Mouse (Mus musculus) heart, embryonic 15.5 days (tissue): Measurements from ENCODE around the gene Dgkq. TPM values are rescaled to one million over a fixed set of nuclear protein-coding genes. Genes with fewer than 3 reads are reported as not detected.
A peak's percentile ranks its signal among the peaks of the same experiment; 100 is the strongest.
"Not testable (repeated sequence)": the region's sequence is repeated elsewhere in the genome, so short reads cannot be mapped to it uniquely, and the experiment has no call there.

ENCODE experiments used
- ATAC-seq: fragments of 200-750 bp; cut with Nextera tagmentation; replicated peaks from 2 replicates; pipeline ENCODE4 v1.8.0; 2017; ENCODE audit warnings: low read depth, moderate TSS enrichment; ENCODE audit not compliant: insufficient number of reproducible peaks, insufficient read depth, low FRiP score
- H3K27ac ChIP-seq: fragments of 300-500 bp; sonication (generic); 2 replicates; pipeline ENCODE4 v1.5.1; 2015; ENCODE audit warnings: mild to moderate bottlenecking, inconsistent platforms
- H3K27me3 ChIP-seq: fragments of 300-500 bp; sonication (generic); 2 replicates; pipeline ENCODE4 v1.6.1; 2015; ENCODE audit warnings: inconsistent platforms
- H3K36me3 ChIP-seq: fragments of 300-500 bp; sonication (generic); 2 replicates; pipeline ENCODE4 v1.6.1; 2015; ENCODE audit warnings: mild to moderate bottlenecking, inconsistent platforms
- H3K4me1 ChIP-seq: fragments of 300-500 bp; sonication (generic); replicated peaks from 2 replicates; pipeline ENCODE4 v1.6.1; 2015; ENCODE audit warnings: inconsistent platforms
- H3K4me2 ChIP-seq: fragments of 300-500 bp; sonication (generic); 2 replicates; pipeline ENCODE4 v1.6.1; 2015; ENCODE audit warnings: inconsistent platforms, mild to moderate bottlenecking, moderate library complexity
- H3K4me3 ChIP-seq: fragments of 300-500 bp; sonication (generic); 2 replicates; pipeline ENCODE4 v1.5.1; 2015; ENCODE audit warnings: mild to moderate bottlenecking, inconsistent platforms
- H3K9ac ChIP-seq: fragments of 300-500 bp; sonication (generic); 2 replicates; pipeline ENCODE4 v1.6.1; 2015; ENCODE audit warnings: mild to moderate bottlenecking, inconsistent platforms
- H3K9me3 ChIP-seq: fragments of 300-500 bp; sonication (generic); replicated peaks from 2 replicates; pipeline ENCODE4 v1.6.1; 2016; ENCODE audit warnings: inconsistent platforms
- WGBS: fragments of 180-500 bp; shearing (Covaris S2); methylation state at CpG from one replicate; pipeline ENCODE4 v1.1.7; 2015; ENCODE audit warnings: mixed read lengths; 5-methylcytosine and 5-hydroxymethylcytosine counted together
- polyA plus RNA-seq: library from polyadenylated mRNA; unstranded; fragments of >200 nt; fragmentation: Nextera tagmentation; extraction: Ambion mirVana; gene quantifications from 2 replicates; pipeline ENCODE4 v1.2.1, GENCODE M21; 2015

Dgkq gene
- polyA plus RNA-seq, 1 experiment from 2014 or later, result 6.7 TPM

- Histone ChIP-seq H3K27me3 (no peaks in the 10 kb centered on the region), H3K4me2 (no peak overlapping the region), H3K27ac (no peak overlapping the region), H3K9me3 (no peaks in the 10 kb centered on the region), H3K4me3 (no peak overlapping the region), H3K4me1 (no peaks in the 10 kb centered on the region), H3K36me3 (no peaks in the 10 kb centered on the region), H3K9ac (no peak overlapping the region)
- 70% methylated on average over 4 of the region's 4 CpGs for WGBS
- ATAC-seq, result no peak
Observed at GRCm38 (mm10) chr5:108636172-108636571, 33.3 kb downstream of the Dgkq start.

GRCm38 (mm10) chr5:108634088-108634487 is 35.4 kb downstream of the Dgkq start:
- not testable (repeated sequence) for H3K27me3 ChIP-seq, ATAC-seq, H3K9me3 ChIP-seq, H3K4me2 ChIP-seq, H3K27ac ChIP-seq, H3K36me3 ChIP-seq, H3K4me1 ChIP-seq, H3K4me3 ChIP-seq, H3K9ac ChIP-seq
- 78% methylated on average over 3 of the region's 3 CpGs for WGBS

- Histone ChIP-seq H3K9ac (no peak overlapping the region), H3K4me3 (no peak overlapping the region), H3K36me3 (no peaks in the 10 kb centered on the region), H3K9me3 (no peaks in the 10 kb centered on the region), H3K27me3 (no peaks in the 10 kb centered on the region), H3K4me2 (no peak overlapping the region), H3K27ac (no peak overlapping the region), H3K4me1 (peaks cover 10% of the 10 kb centered on the region)
- 84% methylated on average over 4 of the region's 4 CpGs for WGBS
- ATAC-seq, result no peak
Observed at GRCm38 (mm10) chr5:108633676-108634075, 35.8 kb downstream of the Dgkq start.

GRCm38 (mm10) chr5:108629634-108630483 is 39.6 kb downstream of the Dgkq start, which contains the start of the genes Gak and Tmem175:
TSS of gene Gak (minus strand) at chr5:108629755.
TSS of gene Tmem175 (plus strand) at chr5:108629770.
- WGBS, result under 1% methylated on average over 58 of the region's 58 CpGs
- H3K9me3 ChIP-seq, result no peaks in the 10 kb centered on the region
- no peaks in the 10 kb centered on the region for H3K27me3 ChIP-seq
- peak within 1 kb of the TSS; percentile 75 for H3K4me2 ChIP-seq
- peak within 1 kb of the TSS; percentile 90 for H3K9ac ChIP-seq
- no peaks in the 10 kb centered on the region for H3K36me3 ChIP-seq
- peak within 1 kb of the TSS; percentile 71 for H3K4me3 ChIP-seq
- peak within 1 kb of the TSS; percentile 89 for H3K27ac ChIP-seq
- peak; percentile 97 for ATAC-seq
- H3K4me1 ChIP-seq, result peaks cover 25% of the 10 kb centered on the region

GRCm38 (mm10) chr5:108628891-108629633 is 40.4 kb downstream of the Dgkq start:
- H3K27me3 ChIP-seq, result no peaks in the 10 kb centered on the region
- H3K4me1 ChIP-seq, result peaks cover 25% of the 10 kb centered on the region
- H3K4me3 ChIP-seq, result peak overlapping the region; percentile 71
- peaks cover 7% of the 10 kb centered on the region for H3K36me3 ChIP-seq
- no peaks in the 10 kb centered on the region for H3K9me3 ChIP-seq
- under 1% methylated on average over 32 of the region's 32 CpGs for WGBS
- H3K27ac ChIP-seq, result peak overlapping the region; percentile 89
- H3K9ac ChIP-seq, result peak overlapping the region; percentile 90
- peak overlapping the region; percentile 75 for H3K4me2 ChIP-seq
- peak; percentile 81 for ATAC-seq

GRCm38 (mm10) chr5:108626050-108626660 is 43.3 kb downstream of the Dgkq start:
- Histone ChIP-seq H3K9ac (no peak overlapping the region), H3K4me2 (no peak overlapping the region), H3K36me3 (peaks cover 29% of the 10 kb centered on the region), H3K4me1 (peaks cover 35% of the 10 kb centered on the region), H3K4me3 (no peak overlapping the region), H3K27ac (no peak overlapping the region), H3K9me3 (no peaks in the 10 kb centered on the region), H3K27me3 (no peaks in the 10 kb centered on the region)
- ATAC-seq, result no peak
- WGBS, result 75% methylated on average over 4 of the region's 4 CpGs

- Histone ChIP-seq H3K27ac (peak overlapping the region; percentile 45), H3K4me2 (no peak overlapping the region), H3K36me3 (peaks cover 39% of the 10 kb centered on the region), H3K9me3 (no peaks in the 10 kb centered on the region), H3K9ac (no peak overlapping the region), H3K4me1 (peaks cover 10% of the 10 kb centered on the region), H3K4me3 (no peak overlapping the region), H3K27me3 (no peaks in the 10 kb centered on the region)
- 39% methylated on average over 2 of the region's 2 CpGs for WGBS
- no peak; the same call in 1 of the 2 replicates for ATAC-seq
Observed at GRCm38 (mm10) chr5:108621870-108622269, 47.6 kb downstream of the Dgkq start.

GRCm38 (mm10) chr5:108610426-108610825 is 59.0 kb downstream of the Dgkq start:
- no peaks in the 10 kb centered on the region for H3K9me3 ChIP-seq
- ATAC-seq, result no peak
- whole genome bisulfite sequencing, result 95% methylated on average over 1 of the region's 1 CpGs
- no peaks in the 10 kb centered on the region for H3K27me3 ChIP-seq
- H3K4me3 ChIP-seq, result no peak overlapping the region
- H3K4me1 ChIP-seq, result no peaks in the 10 kb centered on the region
- H3K36me3 ChIP-seq, result peaks cover 87% of the 10 kb centered on the region
- no peak overlapping the region for H3K27ac ChIP-seq
- H3K9ac ChIP-seq, result no peak overlapping the region
- no peak overlapping the region for H3K4me2 ChIP-seq

- Histone ChIP-seq H3K9me3 (no peaks in the 10 kb centered on the region), H3K4me1 (no peaks in the 10 kb centered on the region), H3K4me3 (no peak overlapping the region), H3K27me3 (no peaks in the 10 kb centered on the region), H3K36me3 (peaks cover 94% of the 10 kb centered on the region), H3K4me2 (no peak overlapping the region), H3K27ac (no peak overlapping the region), H3K9ac (no peak overlapping the region)
- ATAC-seq, result no peak
- 84% methylated on average over 9 of the region's 9 CpGs for WGBS
Observed at GRCm38 (mm10) chr5:108602537-108602936, 66.9 kb downstream of the Dgkq start.

- 73% methylated on average over 1 of the region's 1 CpGs for WGBS
- H3K9me3 ChIP-seq, result no peaks in the 10 kb centered on the region
- no peaks in the 10 kb centered on the region for H3K27me3 ChIP-seq
- no peak overlapping the region for H3K27ac ChIP-seq
- H3K9ac ChIP-seq, result no peak overlapping the region
- no peak overlapping the region for H3K4me3 ChIP-seq
- ATAC-seq, result no peak
- no peak overlapping the region for H3K4me2 ChIP-seq
- H3K4me1 ChIP-seq, result no peaks in the 10 kb centered on the region
- H3K36me3 ChIP-seq, result peaks cover 94% of the 10 kb centered on the region
Observed at GRCm38 (mm10) chr5:108599923-108600322, 69.5 kb downstream of the Dgkq start.
